ENCODE assay signal across 8 mouse cellular contexts in genomic region chr17:90455904-90456303, GRCm38 (mm10).
DNase-seq lines count a peak whose midpoint lies in the region; ATAC-seq and TF ChIP-seq lines count a peak whose summit lies in the region.

No protein-coding gene starts in this region.

- TF ChIP-seq CTCF in lung, adult 2 months (IDR thresholded peaks at IDR 0.05; ENCODE audit: insufficient read depth, low read length): no peak

- H3K9ac ChIP-seq in lung, embryonic 16.5 days (ENCODE audit: low read length): no peak overlapping the region
- peak overlapping the region; percentile 86 for H3K9ac ChIP-seq in neural tube, embryonic 14.5 days (replicated peaks; ENCODE audit: low read depth, low read length)

- H3K27ac ChIP-seq in lung, embryonic 16.5 days (ENCODE audit: low read length): no peak overlapping the region
- no peak overlapping the region for H3K27ac ChIP-seq in limb, embryonic 10.5 days
- H3K27ac ChIP-seq in neural tube, embryonic 14.5 days (ENCODE audit: low read depth, low read length): peak overlapping the region; percentile 91

- H3K27me3 ChIP-seq in lung, embryonic 16.5 days (ENCODE audit: control insufficient read depth, insufficient read depth, low read depth, low read length): peaks cover 19% of the 10 kb centered on the region
- H3K27me3 ChIP-seq in limb, embryonic 10.5 days (ENCODE audit: low read depth, poor library complexity, severe bottlenecking): peaks cover 47% of the 10 kb centered on the region
- no peaks in the 10 kb centered on the region for H3K27me3 ChIP-seq in neural tube, embryonic 14.5 days (ENCODE audit: control insufficient read depth, insufficient read depth, low read length)

- no peaks in the 10 kb centered on the region for H3K9me3 ChIP-seq in lung, embryonic 16.5 days (ENCODE audit: control insufficient read depth, low read length)
- no peaks in the 10 kb centered on the region for H3K9me3 ChIP-seq in limb, embryonic 10.5 days (replicated peaks)
- H3K9me3 ChIP-seq in neural tube, embryonic 14.5 days (ENCODE audit: control insufficient read depth, low read length): no peaks in the 10 kb centered on the region

- peak; percentile 78 for ATAC-seq in lung, embryonic 16.5 days (ENCODE audit: low read depth)
- peak; percentile 67 for ATAC-seq in common myeloid progenitor, adult 5-6 weeks (replicated peaks; ENCODE audit: low read depth, poor library complexity, severe bottlenecking)
- peak; percentile 40; the same call in 1 of the 2 replicates for ATAC-seq in granulocyte monocyte progenitor cell, adult 5-6 weeks (replicated peaks; ENCODE audit: poor library complexity, severe bottlenecking)
- ATAC-seq in neural tube, embryonic 14.5 days (ENCODE audit: low read depth): peak; percentile 71

- no peaks in the 10 kb centered on the region for H3K36me3 ChIP-seq in lung, embryonic 16.5 days (ENCODE audit: control insufficient read depth, insufficient read depth, low read length)
- H3K36me3 ChIP-seq in limb, embryonic 10.5 days: no peaks in the 10 kb centered on the region
- H3K36me3 ChIP-seq in neural tube, embryonic 14.5 days (ENCODE audit: control insufficient read depth, insufficient read depth, low read length): no peaks in the 10 kb centered on the region

- WGBS in lung, embryonic 16.5 days: under 1% methylated on average over 13 of the region's 13 CpGs
- WGBS in lung, adult 2 months: 2% methylated on average over 13 of the region's 13 CpGs
- under 1% methylated on average over 13 of the region's 13 CpGs for WGBS in limb, embryonic 10.5 days
- WGBS in neural tube, embryonic 14.5 days: 0% methylated on average over 13 of the region's 13 CpGs

- no peak for TF ChIP-seq POLR2A in lung, adult 2 months (IDR thresholded peaks at IDR 0.05; ENCODE audit: borderline replicate concordance, extremely low read depth, low read depth, low read length)

- peaks cover 6% of the 10 kb centered on the region for H3K4me1 ChIP-seq in lung, embryonic 16.5 days (replicated peaks; ENCODE audit: control insufficient read depth, insufficient read depth, low read length)
- no peaks in the 10 kb centered on the region for H3K4me1 ChIP-seq in lung, adult 2 months (ENCODE audit: control insufficient read depth, insufficient read depth, low read length)
- peaks cover 20% of the 10 kb centered on the region for H3K4me1 ChIP-seq in limb, embryonic 10.5 days
- peaks cover 5% of the 10 kb centered on the region; the same call in 1 of the 2 replicates for H3K4me1 ChIP-seq in neural tube, embryonic 14.5 days (ENCODE audit: control insufficient read depth, insufficient read depth, low read length)

- peak overlapping the region; percentile 58 for H3K4me2 ChIP-seq in lung, embryonic 16.5 days (ENCODE audit: low read depth, low read length)
- H3K4me2 ChIP-seq in neural tube, embryonic 14.5 days (ENCODE audit: low read depth, low read length): peak overlapping the region; percentile 64

- DNase-seq in lung, adult 2 months: no peak
- DNase-seq in limb, embryonic 10.5 days (ENCODE audit: low spot score): peak; percentile 66
- DNase-seq in thymus, postnatal 25 days: no peak
- no peak for DNase-seq in lung, postnatal 25 days (ENCODE audit: low spot score)

- H3K4me3 ChIP-seq in lung, embryonic 16.5 days (ENCODE audit: low read length): peak overlapping the region; percentile 43
- H3K4me3 ChIP-seq in lung, adult 2 months (replicated peaks; ENCODE audit: extremely low read depth, low read depth, low read length): no peak overlapping the region
- H3K4me3 ChIP-seq in limb, embryonic 10.5 days: peak overlapping the region; percentile 70
- H3K4me3 ChIP-seq in neural tube, embryonic 14.5 days (ENCODE audit: low read depth, low read length): peak overlapping the region; percentile 66
